Mouse (Mus musculus) kidney, postnatal 0 days (tissue): ENCODE measurements around the gene Cdkn2d. TPM values are rescaled to one million over a fixed set of nuclear protein-coding genes. Genes with fewer than 3 reads are reported as not detected.
A peak's percentile ranks its signal among the peaks of the same experiment; 100 is the strongest.
"Not testable (repeated sequence)": the region's sequence is repeated elsewhere in the genome, so short reads cannot be mapped to it uniquely, and the experiment has no call there.

Source experiments
- ATAC-seq: fragments of 200-750 bp; cut with Nextera tagmentation; replicated peaks from 2 replicates; pipeline ENCODE4 v1.8.0; 2017; ENCODE audit warnings: low read depth, moderate number of reproducible peaks, moderate TSS enrichment, moderate library complexity; ENCODE audit not compliant: low FRiP score
- DNase-seq: peaks from one replicate; pipeline ENCODE4 v3.0.0-alpha.2; 2016; ENCODE audit warnings: low spot score
- H3K27ac ChIP-seq: fragments of 300-500 bp; sonication (generic); 2 replicates; pipeline ENCODE4 v1.5.1; 2014; ENCODE audit warnings: mild to moderate bottlenecking
- H3K27me3 ChIP-seq: fragments of 300-500 bp; sonication (generic); 2 replicates; pipeline ENCODE4 v1.6.1; 2014; ENCODE audit warnings: low read length, mixed read lengths; ENCODE audit not compliant: insufficient read depth
- H3K36me3 ChIP-seq: fragments of 300-500 bp; sonication (generic); 2 replicates; pipeline ENCODE4 v1.6.1; 2014; ENCODE audit warnings: low read length, mixed read lengths; ENCODE audit not compliant: insufficient read depth
- H3K4me1 ChIP-seq: fragments of 300-500 bp; sonication (generic); replicated peaks from 2 replicates; pipeline ENCODE4 v1.6.1; 2014; ENCODE audit warnings: antibody characterized with exemption, low read length, mixed read lengths; ENCODE audit not compliant: insufficient read depth
- H3K4me2 ChIP-seq: fragments of 300-500 bp; sonication (generic); 2 replicates; pipeline ENCODE4 v1.6.1; 2014; ENCODE audit warnings: mild to moderate bottlenecking, low read length, moderate library complexity, mixed read lengths
- H3K4me3 ChIP-seq: fragments of 300-500 bp; sonication (generic); replicated peaks from 2 replicates; pipeline ENCODE4 v1.5.1; 2014; ENCODE audit warnings: low read depth, low read length
- H3K9ac ChIP-seq: fragments of 300-500 bp; sonication (generic); 2 replicates; pipeline ENCODE4 v1.6.1; 2014; ENCODE audit warnings: low read depth, low read length
- H3K9me3 ChIP-seq: fragments of 300-500 bp; sonication (generic); replicated peaks from 2 replicates; pipeline ENCODE4 v1.6.1; 2016; ENCODE audit warnings: low read length, inconsistent platforms, mixed read lengths
- CTCF ChIP-seq: IDR thresholded peaks from 2 replicates; pipeline ENCODE4 v1.5.1; 2016; ENCODE audit warnings: antibody characterized with exemption, low read depth, mild to moderate bottlenecking, moderate library complexity
- WGBS: fragments of 180-500 bp; shearing (Covaris S2); extraction: QIAGEN DNeasy Blood & Tissue Kit; methylation state at CpG from one replicate; pipeline ENCODE4 v1.1.7; 2014; 5-methylcytosine and 5-hydroxymethylcytosine counted together
- polyA plus RNA-seq: library from polyadenylated mRNA; unstranded; fragments of >200 nt; fragmentation: Nextera tagmentation; extraction: Ambion mirVana; gene quantifications from 2 replicates; pipeline ENCODE4 v1.2.1, GENCODE M21; 2015

Cdkn2d gene
- polyA plus RNA-seq, 1 experiment from 2014 or later: 31.4 TPM

DNA sequence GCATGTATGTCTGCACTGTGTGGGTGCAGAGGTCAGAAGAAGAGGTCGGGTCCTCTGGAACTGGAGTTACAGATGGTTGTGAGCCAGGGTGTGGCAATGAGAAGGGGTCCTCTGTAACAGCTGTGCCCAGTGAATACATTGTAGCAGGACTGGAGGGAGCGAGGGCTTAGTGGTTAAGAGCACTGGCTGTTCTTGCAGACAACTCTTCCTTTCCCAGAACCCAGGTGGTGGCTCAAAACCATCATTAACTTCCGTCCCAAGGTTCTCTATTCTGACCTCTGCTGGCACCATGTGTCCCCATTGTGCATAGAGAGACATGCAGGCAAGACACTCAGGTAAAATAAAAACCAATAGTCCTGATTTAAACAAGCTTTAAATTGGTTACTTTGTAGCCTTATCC, 36.4 kb upstream of the Cdkn2d start:
- peaks cover 5% of the 10 kb centered on the region; the same call in 1 of the 2 replicates for H3K4me1 ChIP-seq
- H3K4me3 ChIP-seq: no peak overlapping the region
- TF ChIP-seq CTCF: no peak
- ATAC-seq (no peak), DNase-seq (no peak)
- no peaks in the 10 kb centered on the region for H3K27me3 ChIP-seq
- no peak overlapping the region for H3K4me2 ChIP-seq
- no peaks in the 10 kb centered on the region for H3K9me3 ChIP-seq
- no peak overlapping the region for H3K9ac ChIP-seq
- WGBS: 64% methylated on average over 3 of the region's 3 CpGs
- no peaks in the 10 kb centered on the region for H3K36me3 ChIP-seq
- no peak overlapping the region for H3K27ac ChIP-seq

DNA sequence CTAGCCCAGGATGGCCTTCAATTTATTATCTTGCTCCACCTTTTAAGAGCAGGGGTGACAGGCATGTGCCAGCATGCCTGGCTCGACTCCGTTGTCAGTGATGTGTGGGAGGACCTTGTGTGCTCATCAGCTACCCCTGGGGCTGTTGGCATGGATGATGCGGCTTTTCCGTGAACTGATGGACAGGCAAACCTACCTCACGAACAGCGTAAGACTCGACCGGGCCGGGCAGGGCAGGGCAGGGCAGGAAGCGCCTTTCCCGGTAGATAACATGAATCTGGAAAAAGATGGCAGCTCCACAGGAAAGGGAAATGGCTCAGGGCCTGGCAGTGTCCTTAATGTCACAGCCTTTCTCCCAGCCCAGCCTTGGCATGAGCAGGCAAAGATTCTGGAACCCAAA, 33.1 kb upstream of the Cdkn2d start:
- Histone ChIP-seq H3K27me3 (no peaks in the 10 kb centered on the region), H3K9me3 (no peaks in the 10 kb centered on the region), H3K4me1 (peaks cover 7% of the 10 kb centered on the region; the same call in 1 of the 2 replicates), H3K4me2 (no peak overlapping the region), H3K36me3 (no peaks in the 10 kb centered on the region), H3K9ac (no peak overlapping the region), H3K27ac (no peak overlapping the region), H3K4me3 (no peak overlapping the region)
- DNase-seq (no peak), ATAC-seq (no peak)
- TF ChIP-seq CTCF: no peak
- 79% methylated on average over 11 of the region's 11 CpGs for WGBS

GRCm38 (mm10) chr9:21322917-21323297, 31.7 kb upstream of the Cdkn2d start:
- not testable (repeated sequence) for ATAC-seq

DNA sequence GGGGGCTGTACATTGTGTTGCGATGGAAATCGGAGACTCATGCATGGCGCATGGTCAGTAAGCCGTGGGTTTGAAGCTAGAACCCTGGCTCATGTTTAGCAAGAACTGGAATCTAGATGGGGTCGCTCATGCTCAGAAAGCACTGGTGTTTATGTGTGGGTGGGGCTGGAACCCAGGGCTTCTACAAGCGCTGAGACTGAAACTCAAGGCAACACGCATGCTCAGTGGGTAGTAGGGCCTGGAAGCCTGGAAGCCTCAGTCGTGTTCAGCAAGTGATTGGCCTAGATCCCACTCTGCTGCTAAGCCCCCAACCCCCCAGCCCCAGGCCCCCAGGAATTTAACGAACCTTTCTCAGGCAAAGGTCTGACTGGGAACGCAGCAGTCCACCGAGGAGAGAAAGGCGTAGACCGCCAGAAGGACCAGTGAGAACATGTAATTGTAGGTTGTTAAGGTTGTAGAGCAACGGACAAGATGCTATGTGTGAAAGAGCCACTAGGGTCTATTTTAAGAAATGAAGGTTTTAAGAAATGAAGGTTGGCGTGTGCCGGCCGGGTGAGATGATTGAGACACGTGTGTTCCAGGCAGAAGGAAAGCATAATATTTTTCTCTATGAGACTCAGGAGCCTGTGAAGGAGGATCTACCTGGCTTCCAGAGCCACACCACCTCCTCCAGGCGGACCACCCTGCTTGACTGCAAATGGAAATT, 31.2 kb upstream of the Cdkn2d start:
- Histone ChIP-seq H3K36me3 (no peaks in the 10 kb centered on the region), H3K4me1 (peaks cover 7% of the 10 kb centered on the region; the same call in 1 of the 2 replicates), H3K4me2 (peak overlapping the region; percentile 89), H3K9me3 (no peaks in the 10 kb centered on the region), H3K4me3 (peak overlapping the region; percentile 73; the same call in 1 of the 2 replicates), H3K9ac (no peak overlapping the region), H3K27ac (0 out of 2 replicates have a peak overlapping the region, but pooled peaks have one; percentile 62), H3K27me3 (no peaks in the 10 kb centered on the region)
- no peak for TF ChIP-seq CTCF
- DNase-seq (no peak), ATAC-seq (no peak)
- WGBS: 76% methylated on average over 19 of the region's 19 CpGs

More at GRCm38 (mm10) chr9:21322917-21323297, 31.7 kb upstream of the Cdkn2d start:
- not testable (repeated sequence) for H3K4me1 ChIP-seq, H3K9ac ChIP-seq, H3K36me3 ChIP-seq, H3K27ac ChIP-seq, H3K27me3 ChIP-seq, H3K4me2 ChIP-seq, DNase-seq, H3K9me3 ChIP-seq, H3K4me3 ChIP-seq
- WGBS: 86% methylated on average over 7 of the region's 8 CpGs

- peak; percentile 56 for DNase-seq
- Histone ChIP-seq H3K9ac (peak overlapping the region; percentile 63), H3K9me3 (no peaks in the 10 kb centered on the region), H3K4me3 (peak overlapping the region; percentile 73), H3K4me1 (peaks cover 7% of the 10 kb centered on the region; the same call in 1 of the 2 replicates), H3K4me2 (peak overlapping the region; percentile 89), H3K36me3 (no peaks in the 10 kb centered on the region), H3K27ac (peak overlapping the region; percentile 62), H3K27me3 (no peaks in the 10 kb centered on the region)
- ATAC-seq: no peak
- TF ChIP-seq CTCF: no peak
- WGBS: 11% methylated on average over 6 of the region's 6 CpGs
Observed at GRCm38 (mm10) chr9:21321513-21321835, 30.3 kb upstream of the Cdkn2d start.

DNA sequence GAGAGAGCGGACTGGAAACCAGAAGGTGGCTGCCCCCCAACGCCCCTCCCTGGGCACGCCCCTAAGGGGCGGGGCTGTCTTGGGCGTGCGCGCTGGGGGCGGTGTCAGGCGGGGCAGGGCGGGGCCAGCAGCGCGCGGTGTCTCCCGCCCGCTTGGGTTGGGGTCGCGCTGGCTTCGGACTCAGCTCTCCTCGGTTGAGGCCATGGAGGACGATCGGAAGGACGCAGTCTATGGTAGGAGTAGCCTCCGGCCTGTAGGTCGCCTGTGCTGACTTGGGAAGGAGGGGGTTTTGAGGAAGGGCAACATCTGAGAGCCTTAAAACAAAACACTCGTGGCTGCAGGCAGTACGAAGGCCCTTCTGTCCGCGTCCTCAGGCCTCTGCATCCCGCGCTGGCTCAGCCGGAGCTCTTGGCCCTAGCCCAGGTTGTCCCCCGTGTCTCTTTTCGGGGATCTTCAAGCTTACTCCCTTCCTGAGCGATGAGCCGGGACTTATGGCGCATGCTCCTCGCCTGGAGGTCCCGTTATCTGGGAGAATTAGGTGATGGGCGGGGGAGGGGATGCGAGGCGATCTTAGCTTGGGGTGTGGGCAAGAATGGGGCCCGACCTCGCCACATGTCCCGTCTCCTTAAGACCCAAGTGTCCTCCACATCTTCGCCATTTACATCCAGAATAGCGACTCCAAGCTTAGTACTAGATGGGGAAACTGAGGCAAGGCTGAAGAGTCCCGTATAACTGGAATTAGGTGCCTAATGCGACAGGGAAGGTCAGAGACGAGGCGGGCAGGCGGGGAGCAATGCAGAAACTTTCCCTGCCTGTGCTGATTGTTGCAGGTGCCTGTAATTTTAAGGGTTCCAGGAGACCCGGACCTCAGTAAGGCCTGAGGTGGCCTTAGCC, 29.7 kb upstream of the Cdkn2d start, which contains the start of gene Slc44a2:
Gene Slc44a2, plus strand, starts transcription at position 80 of the 894 bp plus-strand sequence.
- Histone ChIP-seq H3K27ac (peak within 1 kb of the TSS; percentile 62), H3K9me3 (no peaks in the 10 kb centered on the region), H3K27me3 (no peaks in the 10 kb centered on the region), H3K9ac (peak within 1 kb of the TSS; percentile 63), H3K4me2 (peak within 1 kb of the TSS; percentile 89), H3K36me3 (no peaks in the 10 kb centered on the region), H3K4me3 (peak within 1 kb of the TSS; percentile 73), H3K4me1 (peaks cover 7% of the 10 kb centered on the region; the same call in 1 of the 2 replicates)
- ATAC-seq (peak; percentile 92), DNase-seq (peak; percentile 91)
- WGBS: under 1% methylated on average over 52 of the region's 52 CpGs
- peak; percentile 20; the same call in 1 of the 2 replicates for TF ChIP-seq CTCF
